Mouse (Mus musculus) lung, adult 2 months (tissue): ENCODE measurements around the gene 5730409E04Rik.
A peak's percentile ranks its signal among the peaks of the same experiment; 100 is the strongest.

Experiments used
- CTCF ChIP-seq: fragments of 200-500 bp; IDR thresholded peaks from 2 replicates; pipeline ENCODE4 v1.5.1; 2011; ENCODE audit warnings: mild to moderate bottlenecking, low read length, control low read depth; ENCODE audit not compliant: insufficient read depth
- POLR2A ChIP-seq: fragments of 200-500 bp; IDR thresholded peaks from 2 replicates; pipeline ENCODE4 v1.6.1; 2011; ENCODE audit warnings: low read depth, mild to moderate bottlenecking, control low read depth, low read length, borderline replicate concordance; ENCODE audit errors: extremely low read depth

DNA sequence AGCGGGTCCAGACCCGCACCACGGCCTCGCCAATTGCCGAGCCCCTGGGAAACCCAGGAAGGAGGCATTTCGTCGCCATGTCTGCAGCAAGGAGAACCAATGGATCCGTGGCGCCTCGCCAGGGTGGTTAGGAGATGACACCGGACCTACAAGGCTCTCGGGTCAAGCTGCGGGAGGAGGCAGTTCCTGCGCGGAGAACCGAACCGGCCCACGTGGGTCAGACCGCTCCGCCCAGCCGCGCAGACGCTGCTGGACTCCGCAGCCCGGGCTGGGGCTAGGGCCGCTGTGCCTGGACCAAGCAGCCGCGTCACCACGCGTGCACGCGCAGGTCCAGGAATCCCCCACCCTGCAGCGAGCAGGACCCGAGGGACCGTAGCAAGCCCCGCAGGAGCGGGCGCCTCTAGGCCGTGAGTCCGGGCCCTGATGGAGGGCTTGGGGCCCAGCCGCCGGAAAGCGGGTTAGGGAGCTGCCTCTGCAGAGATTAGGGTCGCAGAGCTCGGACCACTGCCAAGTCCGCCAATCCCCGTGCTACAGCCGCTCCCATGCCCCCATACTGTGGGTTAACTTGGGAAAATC is at the start of gene 5730409E04Rik:
- TF ChIP-seq POLR2A (peak; percentile 44; the same call in 1 of the 2 replicates), CTCF (no peak)
